Mouse (Mus musculus): ENCODE results near the gene Syde1.
"Not testable (repeated sequence)": the region's sequence is repeated elsewhere in the genome, so short reads cannot be mapped to it uniquely, and the experiment has no call there.

The Syde1 gene

GRCm38 (mm10) chr10:78591406-78592328, at the start of gene Syde1:
Gene Syde1, minus strand, starts transcription at chr10:78591964.
- peak; percentile 78 for DNase-seq

- peak; percentile 33 for DNase-seq
Observed at GRCm38 (mm10) chr10:78632311-78632710, 40.5 kb upstream of the Syde1 start.

- no peak for DNase-seq
Observed at GRCm38 (mm10) chr10:78630194-78630593, 38.4 kb upstream of the Syde1 start.

GRCm38 (mm10) chr10:78623143-78623542, 31.4 kb upstream of the Syde1 start:
- DNase-seq, result not testable (repeated sequence)

- DNase-seq, result no peak
Observed at GRCm38 (mm10) chr10:78617974-78618373, 26.2 kb upstream of the Syde1 start, which contains the start of gene Olfr1357. Gene Olfr1357, minus strand, starts transcription at chr10:78618074.

GRCm38 (mm10) chr10:78607602-78608001, 15.8 kb upstream of the Syde1 start:
- no peak for DNase-seq

GRCm38 (mm10) chr10:78605080-78605479, 13.3 kb upstream of the Syde1 start:
- DNase-seq, result peak; percentile 57

- DNase-seq, result no peak
Observed at GRCm38 (mm10) chr10:78599865-78600264, 8.1 kb upstream of the Syde1 start.

GRCm38 (mm10) chr10:78594566-78594965, 2.8 kb upstream of the Syde1 start:
- no peak for DNase-seq

GRCm38 (mm10) chr10:78594157-78594556, 2.4 kb upstream of the Syde1 start:
- no peak for DNase-seq

- DNase-seq, result peak; percentile 41
Observed at GRCm38 (mm10) chr10:78593736-78594135, 2.0 kb upstream of the Syde1 start.

- no peak for DNase-seq
Observed at GRCm38 (mm10) chr10:78592856-78593379, 1.2 kb upstream of the Syde1 start.

GRCm38 (mm10) chr10:78590744-78591143, 1.0 kb downstream of the Syde1 start:
- DNase-seq, result peak; percentile 64

GRCm38 (mm10) chr10:78589901-78590300, 1.9 kb downstream of the Syde1 start:
- DNase-seq, result no peak

- no peak for DNase-seq
Observed at GRCm38 (mm10) chr10:78589291-78589690, 2.5 kb downstream of the Syde1 start.

GRCm38 (mm10) chr10:78586026-78586425, 5.7 kb downstream of the Syde1 start:
- DNase-seq, result no peak

GRCm38 (mm10) chr10:78585606-78586005, 6.2 kb downstream of the Syde1 start:
- no peak for DNase-seq

- no peak for DNase-seq
Observed at GRCm38 (mm10) chr10:78584996-78585395, 6.8 kb downstream of the Syde1 start.

GRCm38 (mm10) chr10:78583939-78584338, 7.8 kb downstream of the Syde1 start:
- DNase-seq, result no peak

- no peak for DNase-seq
Observed at GRCm38 (mm10) chr10:78583347-78583746, 8.4 kb downstream of the Syde1 start.

GRCm38 (mm10) chr10:78581121-78581520, 10.6 kb downstream of the Syde1 start:
- DNase-seq, result no peak

GRCm38 (mm10) chr10:78578204-78578603, 13.6 kb downstream of the Syde1 start:
- no peak for DNase-seq

- DNase-seq, result no peak
Observed at GRCm38 (mm10) chr10:78576435-78577184, 15.2 kb downstream of the Syde1 start.

All from kidney, postnatal 10 days (tissue).